Mouse (Mus musculus): ENCODE results near the gene Col13a1. TPM values are rescaled to one million over a fixed set of nuclear protein-coding genes. Genes with fewer than 3 reads are reported as not detected.

Gene Col13a1
- polyA plus RNA-seq, 1 experiment from 2014 or later: 5.7 TPM

DNA sequence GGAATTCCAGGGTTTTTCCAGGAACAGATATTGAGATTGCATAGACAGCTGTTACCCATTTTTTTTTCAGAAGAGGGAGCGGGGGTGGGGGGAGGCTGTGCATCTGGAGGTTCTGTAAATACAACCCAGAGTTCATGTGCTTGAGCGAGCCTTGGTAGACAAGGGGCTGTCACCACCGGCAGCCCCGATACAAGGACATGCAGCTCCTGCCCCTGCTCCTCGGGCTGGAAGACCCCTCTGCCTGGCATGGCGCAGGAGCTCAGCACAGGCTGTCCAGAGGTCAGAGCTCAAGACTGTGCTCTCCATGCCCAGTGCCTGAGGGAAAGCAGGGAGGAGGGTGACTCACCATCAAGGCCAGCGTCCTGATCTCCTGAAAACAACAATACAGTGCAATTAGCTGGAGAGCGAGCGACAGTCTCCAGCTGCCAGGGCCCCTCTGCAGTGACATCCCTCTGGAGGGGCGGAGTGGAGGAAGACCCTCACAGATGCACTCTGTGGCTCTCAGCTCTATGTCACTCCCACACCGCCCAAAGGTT, 112.8 kb downstream of the Col13a1 start:
- Histone ChIP-seq H3K36me3 (ENCODE audit: control insufficient read depth, insufficient read depth) (no peaks in the 10 kb centered on the region), H3K4me1 (replicated peaks; ENCODE audit: control insufficient read depth, insufficient read depth, low read length) (no peaks in the 10 kb centered on the region), H3K4me3 (ENCODE audit: low read depth, low read length) (no peak overlapping the region), H3K27me3 (replicated peaks; ENCODE audit: control insufficient read depth, insufficient read depth, low read length) (no peaks in the 10 kb centered on the region), H3K27ac (ENCODE audit: low read depth, low read length) (no peak overlapping the region), H3K9ac (ENCODE audit: low read depth, low read length) (no peak overlapping the region), H3K9me3 (ENCODE audit: control insufficient read depth) (no peaks in the 10 kb centered on the region), H3K4me2 (replicated peaks; ENCODE audit: low read depth) (no peak overlapping the region)
- no peak for ATAC-seq
- TF ChIP-seq CTCF (IDR thresholded peaks at IDR 0.05; ENCODE audit: low read depth): no peak
- 53% methylated on average over 11 of the region's 11 CpGs for WGBS

DNA sequence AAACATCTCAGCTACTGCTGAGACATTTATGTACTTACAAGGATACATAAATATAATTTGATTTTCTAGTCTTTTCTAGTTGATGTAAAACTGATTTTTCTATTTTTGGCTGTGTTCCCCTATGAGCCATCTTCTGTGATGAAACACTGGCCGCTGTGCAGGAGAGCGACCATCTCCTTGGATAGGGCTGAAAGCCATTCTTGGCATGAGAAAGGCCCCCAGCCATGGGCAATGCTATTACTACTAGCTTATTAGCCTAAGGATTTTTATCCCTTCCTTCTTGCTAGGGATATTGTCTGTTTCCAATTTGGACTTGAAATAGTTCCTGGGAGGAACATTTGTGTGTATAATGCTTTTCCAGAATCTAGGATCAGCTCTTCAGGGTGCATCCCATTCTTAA, 119.5 kb downstream of the Col13a1 start:
- Histone ChIP-seq H3K36me3 (ENCODE audit: control insufficient read depth, insufficient read depth) (no peaks in the 10 kb centered on the region), H3K27me3 (replicated peaks; ENCODE audit: control insufficient read depth, insufficient read depth, low read length) (no peaks in the 10 kb centered on the region), H3K27ac (ENCODE audit: low read depth, low read length) (no peak overlapping the region), H3K4me2 (replicated peaks; ENCODE audit: low read depth) (no peak overlapping the region), H3K9me3 (ENCODE audit: control insufficient read depth) (no peaks in the 10 kb centered on the region), H3K4me1 (replicated peaks; ENCODE audit: control insufficient read depth, insufficient read depth, low read length) (no peaks in the 10 kb centered on the region), H3K4me3 (ENCODE audit: low read depth, low read length) (no peak overlapping the region), H3K9ac (ENCODE audit: low read depth, low read length) (no peak overlapping the region)
- ATAC-seq: no peak
- no peak for TF ChIP-seq CTCF (IDR thresholded peaks at IDR 0.05; ENCODE audit: low read depth)
- WGBS: 91% methylated on average over 2 of the region's 2 CpGs

GRCm38 (mm10) chr10:61855139-61855675, 123.7 kb downstream of the Col13a1 start:
- TF ChIP-seq CTCF (IDR thresholded peaks at IDR 0.05; ENCODE audit: low read depth): no peak
- no peak overlapping the region for H3K4me2 ChIP-seq (replicated peaks; ENCODE audit: low read depth)
- H3K9me3 ChIP-seq (ENCODE audit: control insufficient read depth): no peaks in the 10 kb centered on the region
- H3K27ac ChIP-seq (ENCODE audit: low read depth, low read length): no peak overlapping the region
- no peak for ATAC-seq
- no peaks in the 10 kb centered on the region for H3K36me3 ChIP-seq (ENCODE audit: control insufficient read depth, insufficient read depth)
- WGBS: 66% methylated on average over 8 of the region's 8 CpGs
- H3K4me3 ChIP-seq (ENCODE audit: low read depth, low read length): no peak overlapping the region
- H3K9ac ChIP-seq (ENCODE audit: low read depth, low read length): no peak overlapping the region
- H3K27me3 ChIP-seq (replicated peaks; ENCODE audit: control insufficient read depth, insufficient read depth, low read length): no peaks in the 10 kb centered on the region
- no peaks in the 10 kb centered on the region for H3K4me1 ChIP-seq (replicated peaks; ENCODE audit: control insufficient read depth, insufficient read depth, low read length)

- TF ChIP-seq CTCF (IDR thresholded peaks at IDR 0.05; ENCODE audit: low read depth): no peak
- no peak overlapping the region for H3K9ac ChIP-seq (ENCODE audit: low read depth, low read length)
- H3K27me3 ChIP-seq (replicated peaks; ENCODE audit: control insufficient read depth, insufficient read depth, low read length): no peaks in the 10 kb centered on the region
- H3K4me1 ChIP-seq (replicated peaks; ENCODE audit: control insufficient read depth, insufficient read depth, low read length): no peaks in the 10 kb centered on the region
- H3K9me3 ChIP-seq (ENCODE audit: control insufficient read depth): no peaks in the 10 kb centered on the region
- no peak for ATAC-seq
- 86% methylated on average over 8 of the region's 8 CpGs for WGBS
- no peaks in the 10 kb centered on the region for H3K36me3 ChIP-seq (ENCODE audit: control insufficient read depth, insufficient read depth)
- no peak overlapping the region for H3K4me2 ChIP-seq (replicated peaks; ENCODE audit: low read depth)
- no peak overlapping the region for H3K4me3 ChIP-seq (ENCODE audit: low read depth, low read length)
- H3K27ac ChIP-seq (ENCODE audit: low read depth, low read length): no peak overlapping the region
Observed at GRCm38 (mm10) chr10:61852824-61853223, 126.1 kb downstream of the Col13a1 start.

DNA sequence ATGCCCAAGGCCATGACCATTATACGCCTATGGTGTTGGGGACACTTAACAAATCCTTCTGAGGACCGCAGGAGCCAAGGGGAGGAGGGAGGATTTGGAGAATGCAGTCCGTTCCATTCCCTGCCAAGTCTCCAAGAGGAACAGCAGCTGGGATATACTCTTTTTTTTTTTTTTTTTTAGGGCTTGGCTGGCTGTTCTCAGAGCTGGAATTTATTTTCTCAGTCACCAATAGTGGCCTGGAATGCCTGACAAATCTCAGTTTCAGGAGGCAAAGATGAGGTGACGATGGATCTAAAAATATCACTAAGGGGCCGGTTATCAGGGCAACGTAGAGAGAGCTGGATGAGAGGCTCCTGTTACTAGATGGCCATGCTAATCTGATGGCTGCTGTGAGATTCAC, 130.4 kb downstream of the Col13a1 start:
- no peak for ATAC-seq
- Histone ChIP-seq H3K4me3 (ENCODE audit: low read depth, low read length) (no peak overlapping the region), H3K4me1 (replicated peaks; ENCODE audit: control insufficient read depth, insufficient read depth, low read length) (no peaks in the 10 kb centered on the region), H3K27ac (ENCODE audit: low read depth, low read length) (no peak overlapping the region), H3K4me2 (replicated peaks; ENCODE audit: low read depth) (no peak overlapping the region), H3K9ac (ENCODE audit: low read depth, low read length) (no peak overlapping the region), H3K9me3 (ENCODE audit: control insufficient read depth) (no peaks in the 10 kb centered on the region), H3K27me3 (replicated peaks; ENCODE audit: control insufficient read depth, insufficient read depth, low read length) (no peaks in the 10 kb centered on the region), H3K36me3 (ENCODE audit: control insufficient read depth, insufficient read depth) (no peaks in the 10 kb centered on the region)
- WGBS: 61% methylated on average over 6 of the region's 6 CpGs
- TF ChIP-seq CTCF (IDR thresholded peaks at IDR 0.05; ENCODE audit: low read depth): no peak

DNA sequence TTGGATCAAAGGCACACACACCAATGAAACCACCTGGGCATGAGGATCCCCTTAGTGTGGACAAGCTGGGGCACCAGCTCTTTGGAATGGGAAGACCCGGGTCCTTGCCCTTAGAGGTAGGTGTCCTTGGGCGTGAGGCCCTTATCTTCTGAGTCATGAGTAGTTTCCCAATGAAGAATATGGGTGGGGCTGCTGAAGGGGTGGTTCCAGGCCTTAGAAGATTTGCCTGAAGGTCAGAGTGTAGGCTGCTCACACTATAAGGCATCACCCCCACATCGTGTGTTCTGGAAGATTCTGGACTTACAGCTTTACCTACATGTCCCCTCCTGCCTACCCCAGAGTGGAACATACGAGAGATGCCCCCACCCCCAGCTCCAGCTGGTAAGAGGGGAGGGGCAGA, 133.4 kb downstream of the Col13a1 start:
- WGBS: 41% methylated on average over 4 of the region's 4 CpGs

DNA sequence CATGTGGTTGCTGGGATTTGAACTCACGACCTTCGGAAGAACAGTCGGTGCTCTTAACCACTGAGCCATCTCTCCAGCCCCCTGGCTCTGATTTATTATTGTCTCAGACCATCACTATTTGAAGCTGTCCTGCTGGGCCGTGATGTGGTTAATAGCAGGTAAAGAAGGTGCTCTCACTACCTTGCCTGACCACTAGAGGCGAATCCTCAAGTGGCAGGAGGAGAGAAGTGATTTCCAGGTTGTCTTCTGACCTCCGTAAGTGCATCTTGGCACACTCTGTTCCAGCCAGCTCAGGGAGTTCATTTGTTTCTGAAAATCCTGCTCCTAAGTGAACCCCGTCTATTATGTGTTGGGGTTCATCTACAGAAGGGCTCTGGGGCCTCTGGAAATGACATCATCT, 134.4 kb downstream of the Col13a1 start:
- Histone ChIP-seq H3K9me3 (ENCODE audit: control insufficient read depth) (no peaks in the 10 kb centered on the region), H3K4me1 (replicated peaks; ENCODE audit: control insufficient read depth, insufficient read depth, low read length) (no peaks in the 10 kb centered on the region), H3K27ac (ENCODE audit: low read depth, low read length) (no peak overlapping the region), H3K9ac (ENCODE audit: low read depth, low read length) (no peak overlapping the region), H3K27me3 (replicated peaks; ENCODE audit: control insufficient read depth, insufficient read depth, low read length) (no peaks in the 10 kb centered on the region), H3K4me3 (ENCODE audit: low read depth, low read length) (no peak overlapping the region), H3K36me3 (ENCODE audit: control insufficient read depth, insufficient read depth) (no peaks in the 10 kb centered on the region), H3K4me2 (replicated peaks; ENCODE audit: low read depth) (no peak overlapping the region)
- no peak for ATAC-seq
- TF ChIP-seq CTCF (IDR thresholded peaks at IDR 0.05; ENCODE audit: low read depth): peak; percentile 56
- WGBS: 61% methylated on average over 7 of the region's 7 CpGs

More for the DNA sequence above, 133.4 kb downstream of the Col13a1 start:
- Histone ChIP-seq H3K4me3 (ENCODE audit: low read depth, low read length) (no peak overlapping the region), H3K4me2 (replicated peaks; ENCODE audit: low read depth) (no peak overlapping the region), H3K27ac (ENCODE audit: low read depth, low read length) (no peak overlapping the region), H3K9ac (ENCODE audit: low read depth, low read length) (no peak overlapping the region), H3K36me3 (ENCODE audit: control insufficient read depth, insufficient read depth) (no peaks in the 10 kb centered on the region), H3K27me3 (replicated peaks; ENCODE audit: control insufficient read depth, insufficient read depth, low read length) (no peaks in the 10 kb centered on the region), H3K4me1 (replicated peaks; ENCODE audit: control insufficient read depth, insufficient read depth, low read length) (no peaks in the 10 kb centered on the region), H3K9me3 (ENCODE audit: control insufficient read depth) (no peaks in the 10 kb centered on the region)
- no peak for ATAC-seq
- TF ChIP-seq CTCF (IDR thresholded peaks at IDR 0.05; ENCODE audit: low read depth): no peak

Data from intestine, postnatal 0 days (tissue).